Mouse (Mus musculus): Measurements from ENCODE around the gene Ppp1r16b.

DNA sequence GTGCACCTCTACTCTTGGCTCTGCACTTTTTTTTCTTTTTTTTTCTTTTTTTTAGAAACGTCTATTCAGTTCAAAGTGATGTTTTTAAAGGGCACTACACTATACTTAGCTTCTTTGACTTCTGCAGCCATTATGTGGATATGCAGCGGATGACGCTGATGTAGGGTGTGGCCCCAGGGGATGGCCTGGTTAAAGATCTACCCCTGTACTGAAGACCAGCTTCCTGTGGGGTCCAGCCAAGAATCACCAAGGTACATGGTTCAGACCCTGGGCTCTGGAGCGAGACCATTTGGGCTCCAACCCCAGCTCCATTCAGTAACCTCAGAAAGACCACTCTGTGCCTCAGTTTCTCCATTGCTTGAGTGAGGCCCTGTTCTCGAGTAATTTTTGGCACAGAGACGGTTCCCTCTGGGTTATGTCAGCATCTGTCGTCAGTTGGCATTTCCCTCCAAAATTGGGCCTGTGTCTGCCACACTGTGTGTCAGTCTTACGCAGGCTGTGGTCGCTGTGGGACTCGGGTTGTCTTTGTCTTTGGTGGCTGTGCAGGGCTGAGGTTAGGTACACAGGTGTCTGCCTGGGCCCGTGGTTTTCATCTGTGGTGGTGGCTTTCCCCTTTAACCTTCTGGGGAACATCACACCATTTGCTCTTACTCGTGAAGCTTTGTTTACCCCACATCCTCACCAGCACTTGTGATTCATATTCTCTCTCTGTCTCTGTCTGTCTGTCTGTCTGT lies 53.8 kb downstream of the Ppp1r16b start:
- TF ChIP-seq CTCF (IDR thresholded peaks at IDR 0.05; ENCODE audit: control insufficient read depth, insufficient read depth, low read length) (no peak), POLR2A (IDR thresholded peaks at IDR 0.05; ENCODE audit: borderline replicate concordance, control insufficient read depth, low read depth, low read length) (no peak)
